Mouse (Mus musculus) forebrain, postnatal 0 days (tissue): ENCODE measurements around the gene Dct. TPM values are rescaled to one million over a fixed set of nuclear protein-coding genes. Genes with fewer than 3 reads are reported as not detected.
A peak's percentile ranks its signal among the peaks of the same experiment; 100 is the strongest.

ENCODE experiments used
- ATAC-seq: fragments of 200-750 bp; cut with Nextera tagmentation; 2 replicates; pipeline ENCODE4 v1.8.0; 2017; ENCODE audit warnings: mild to moderate bottlenecking, moderate library complexity
- DNase-seq: peaks from one replicate; pipeline ENCODE4 v3.0.0-alpha.2; 2015
- H3K27ac ChIP-seq: fragments of 300-500 bp; sonication (generic); 2 replicates; pipeline ENCODE4 v1.5.1; 2014; ENCODE audit warnings: low read depth, mild to moderate bottlenecking, antibody characterized with exemption, low read length, moderate library complexity, mixed read lengths
- H3K27me3 ChIP-seq: fragments of 300-500 bp; sonication (generic); 2 replicates; pipeline ENCODE4 v1.6.1; 2014; ENCODE audit warnings: mild to moderate bottlenecking, low read length, mixed read lengths; ENCODE audit not compliant: insufficient read depth
- H3K36me3 ChIP-seq: fragments of 300-500 bp; sonication (generic); 2 replicates; pipeline ENCODE4 v1.6.1; 2014; ENCODE audit warnings: mild to moderate bottlenecking, moderate library complexity; ENCODE audit not compliant: insufficient read depth
- H3K4me1 ChIP-seq: fragments of 300-500 bp; sonication (generic); 2 replicates; pipeline ENCODE4 v1.6.1; 2014; ENCODE audit warnings: antibody characterized with exemption; ENCODE audit not compliant: insufficient read depth
- H3K4me2 ChIP-seq: fragments of 300-500 bp; sonication (generic); 2 replicates; pipeline ENCODE4 v1.6.1; 2014; ENCODE audit warnings: low read depth, mild to moderate bottlenecking, moderate library complexity
- H3K4me3 ChIP-seq: fragments of 300-500 bp; sonication (generic); 2 replicates; pipeline ENCODE4 v1.5.1; 2014; ENCODE audit warnings: low read depth, low read length, mixed read lengths
- H3K9ac ChIP-seq: fragments of 300-500 bp; sonication (generic); 2 replicates; pipeline ENCODE4 v1.6.1; 2014; ENCODE audit warnings: mild to moderate bottlenecking
- H3K9me3 ChIP-seq: fragments of 300-500 bp; sonication (generic); 2 replicates; pipeline ENCODE4 v1.6.1; 2016; ENCODE audit warnings: low read length
- CTCF ChIP-seq: sonication (generic); IDR thresholded peaks from 2 replicates; pipeline ENCODE4 v1.5.1; 2016; ENCODE audit warnings: antibody characterized with exemption, control low read depth, low read depth
- WGBS: fragments of 180-500 bp; shearing (Covaris S2); extraction: QIAGEN DNeasy Blood & Tissue Kit; methylation state at CpG from one replicate; pipeline ENCODE4 v1.1.7; 2014; 5-methylcytosine and 5-hydroxymethylcytosine counted together
- polyA plus RNA-seq: library from polyadenylated mRNA; unstranded; fragments of >200 nt; fragmentation: Nextera tagmentation; extraction: Ambion mirVana; gene quantifications from 2 replicates; pipeline ENCODE4 v1.2.1, GENCODE M21; 2015
- total RNA-seq: library from RNA; depleted of rRNA; stranded (reverse); fragments of >200 nt; gene quantifications from 2 replicates; pipeline ENCODE4 v1.2.3, GENCODE M21; 2014; rRNA removed

The Dct gene
- total and polyA plus RNA-seq, 2 experiments from 2014 or later = 1.2 to 1.8 TPM

- DNase-seq (peak; percentile 90), ATAC-seq (peak; percentile 93)
- H3K4me1 ChIP-seq = no peaks in the 10 kb centered on the region
- TF ChIP-seq CTCF = no peak
- no peaks in the 10 kb centered on the region for H3K9me3 ChIP-seq
- H3K27me3 ChIP-seq = no peaks in the 10 kb centered on the region
- H3K36me3 ChIP-seq = no peaks in the 10 kb centered on the region
- H3K4me3 ChIP-seq = no peak overlapping the region
- H3K27ac ChIP-seq = no peak overlapping the region
- H3K9ac ChIP-seq = no peak overlapping the region
- WGBS = 73% methylated on average over 10 of the region's 10 CpGs
- H3K4me2 ChIP-seq = no peak overlapping the region
Measured at GRCm38 (mm10) chr14:117981532-117981931, 70.5 kb downstream of the Dct start.

- H3K4me3 ChIP-seq = no peak overlapping the region
- no peak for TF ChIP-seq CTCF
- no peak for DNase-seq
- no peak overlapping the region for H3K4me2 ChIP-seq
- no peak overlapping the region for H3K9ac ChIP-seq
- ATAC-seq = no peak
- no peaks in the 10 kb centered on the region for H3K4me1 ChIP-seq
- WGBS = 71% methylated on average over 5 of the region's 5 CpGs
- H3K36me3 ChIP-seq = no peaks in the 10 kb centered on the region
- H3K27ac ChIP-seq = no peak overlapping the region
- no peaks in the 10 kb centered on the region for H3K9me3 ChIP-seq
- no peaks in the 10 kb centered on the region for H3K27me3 ChIP-seq
Measured at GRCm38 (mm10) chr14:117972576-117972975, 79.5 kb downstream of the Dct start.

Other genes starting within 250 kb of the Dct start
- gene Tgds, start 80.5 kb upstream of the Dct start, total RNA-seq = 8.8 and 8.9 TPM in 2 replicates
- 7.2 and 8.4 TPM in 2 replicates for gene Tgds, start 80.5 kb upstream of the Dct start, polyA plus RNA-seq
- 33.4 and 37.7 TPM in 2 replicates for gene Gpr180, start 84.9 kb upstream of the Dct start, total RNA-seq
- gene Gpr180, start 84.9 kb upstream of the Dct start, polyA plus RNA-seq = 37.5 and 38.2 TPM in 2 replicates
- 9.3 and 14.2 TPM in 2 replicates for gene Sox21, start 184.8 kb upstream of the Dct start, total RNA-seq
- gene Sox21, start 184.8 kb upstream of the Dct start, polyA plus RNA-seq = 3.3 and 4.3 TPM in 2 replicates
- gene Gm9376, start 214.7 kb upstream of the Dct start, total RNA-seq = not detected in 2 replicates
- gene Gm9376, start 214.7 kb upstream of the Dct start, polyA plus RNA-seq = not detected in 2 replicates